Mouse (Mus musculus) cerebellum, adult 9-10 months (tissue): ENCODE data around the gene Itga1.

Experiments
- DNase-seq: peaks from one replicate; pipeline ENCODE4 v3.0.0; 2022

Gene Itga1

DNA sequence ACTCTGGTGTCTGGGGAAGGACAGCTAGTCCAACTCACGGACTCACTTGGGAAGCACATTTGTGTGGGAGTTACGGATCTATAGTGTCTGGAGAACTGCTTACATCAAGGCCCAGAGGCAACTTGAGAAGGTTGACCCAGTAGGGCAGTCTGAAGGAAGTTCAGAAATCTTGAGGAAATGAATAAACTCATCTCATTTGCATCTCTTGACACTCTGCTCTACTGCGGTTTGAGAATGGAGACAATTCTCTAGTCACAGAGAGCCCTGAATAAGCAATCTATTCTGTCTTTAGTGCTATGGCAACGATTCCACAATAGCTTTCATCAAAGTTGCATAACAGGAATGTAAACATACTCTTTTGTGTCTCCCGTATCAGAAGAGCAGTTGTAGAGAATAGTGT lies 4.8 kb downstream of the Itga1 start:
- DNase-seq: no peak

GRCm38 (mm10) chr13:115096216-115096615 lies 5.5 kb downstream of the Itga1 start:
- no peak for DNase-seq

- DNase-seq: no peak
Observed at GRCm38 (mm10) chr13:115095392-115095791, 6.4 kb downstream of the Itga1 start.

DNA sequence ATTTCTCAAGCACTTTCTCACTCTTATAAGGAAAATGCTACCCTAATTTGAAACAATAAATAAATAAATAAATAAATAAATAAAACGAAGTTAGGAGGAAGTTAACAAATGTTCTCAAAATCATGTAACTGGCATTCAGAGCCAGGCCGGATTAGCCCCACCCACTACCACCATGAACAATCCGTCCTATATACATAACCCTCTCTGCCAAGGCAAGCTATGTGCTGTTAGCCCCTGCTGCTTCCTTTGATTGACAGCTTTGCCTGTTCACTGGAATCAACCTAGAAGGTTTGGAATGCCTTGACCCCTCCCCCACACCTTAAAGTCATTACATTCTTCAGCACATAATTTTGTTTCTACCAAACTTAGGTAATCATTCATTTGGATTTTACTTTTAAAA lies 10.3 kb downstream of the Itga1 start:
- DNase-seq: no peak

- no peak for DNase-seq
Observed at GRCm38 (mm10) chr13:115090977-115091445, 10.8 kb downstream of the Itga1 start.

DNA sequence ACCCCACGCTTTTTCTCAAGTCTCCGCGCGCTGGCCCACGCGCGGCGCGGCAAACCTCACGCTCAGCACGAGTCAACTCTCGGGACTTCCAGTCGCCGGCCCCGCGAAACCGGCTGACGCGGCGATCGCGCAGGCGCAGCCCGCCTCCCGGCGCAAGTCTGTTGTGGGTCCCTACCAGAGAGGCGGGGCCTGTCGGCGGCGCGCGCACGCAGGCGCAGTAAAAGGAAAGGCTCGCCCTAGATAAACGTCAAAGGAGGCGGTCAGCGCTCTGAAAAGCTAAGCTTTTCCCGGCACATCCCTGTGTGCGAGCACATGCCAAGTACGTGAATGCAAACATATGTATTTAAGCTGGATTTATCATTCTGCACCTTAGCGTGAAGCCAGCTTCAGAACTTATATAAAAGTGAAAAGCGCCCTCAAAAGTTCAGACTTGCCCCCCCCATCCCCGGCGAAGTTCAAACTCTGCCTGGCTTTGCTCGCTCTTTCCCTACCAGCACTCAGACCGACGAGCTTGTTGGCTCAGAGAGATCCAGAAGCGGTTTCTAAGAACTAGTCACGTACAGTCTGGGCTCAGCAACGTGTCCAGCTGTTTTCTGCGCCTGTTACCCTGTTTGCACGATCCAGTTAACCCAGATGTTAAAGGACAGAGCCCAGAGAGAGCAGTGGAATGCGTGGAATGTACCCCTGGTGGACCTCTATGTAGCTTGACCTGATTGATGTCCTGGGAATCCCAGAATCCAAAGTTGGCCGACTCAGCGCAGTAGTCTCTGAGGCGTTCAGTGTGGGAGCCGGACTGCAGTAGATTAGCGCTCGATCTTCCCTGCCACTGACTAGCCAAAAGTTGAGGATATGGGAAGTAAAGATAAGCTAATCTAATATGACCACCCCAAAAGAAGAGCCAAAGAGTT lies 11.4 kb downstream of the Itga1 start, which contains the start of gene Pelo:
Pelo (minus strand) TSS at position 118 of the 908 bp plus-strand sequence.
- peak; percentile 94 for DNase-seq

- peak; percentile 28 for DNase-seq
Observed at GRCm38 (mm10) chr13:115089395-115090025, 12.3 kb downstream of the Itga1 start.

- no peak for DNase-seq
Observed at GRCm38 (mm10) chr13:115089020-115089394, 12.8 kb downstream of the Itga1 start.

DNA sequence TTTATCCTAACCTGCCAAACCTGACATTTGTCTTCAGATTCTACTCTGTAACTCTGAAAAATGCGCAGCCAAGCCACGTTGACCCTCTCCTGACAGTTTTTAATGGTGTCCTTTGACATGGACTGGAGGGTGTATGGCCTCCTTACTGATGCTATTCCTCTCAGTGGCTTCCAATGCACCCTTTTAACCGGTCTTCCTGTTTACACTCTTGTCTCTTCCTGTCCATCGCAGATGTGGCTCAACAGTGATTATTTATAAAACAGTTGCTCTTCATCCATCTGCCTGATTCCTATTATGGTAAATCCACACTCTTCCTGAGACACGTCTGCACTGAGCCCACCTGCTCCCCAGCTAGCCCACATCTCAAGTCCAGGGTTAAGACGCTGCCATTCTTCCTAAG lies 15.8 kb downstream of the Itga1 start:
- no peak for DNase-seq

DNA sequence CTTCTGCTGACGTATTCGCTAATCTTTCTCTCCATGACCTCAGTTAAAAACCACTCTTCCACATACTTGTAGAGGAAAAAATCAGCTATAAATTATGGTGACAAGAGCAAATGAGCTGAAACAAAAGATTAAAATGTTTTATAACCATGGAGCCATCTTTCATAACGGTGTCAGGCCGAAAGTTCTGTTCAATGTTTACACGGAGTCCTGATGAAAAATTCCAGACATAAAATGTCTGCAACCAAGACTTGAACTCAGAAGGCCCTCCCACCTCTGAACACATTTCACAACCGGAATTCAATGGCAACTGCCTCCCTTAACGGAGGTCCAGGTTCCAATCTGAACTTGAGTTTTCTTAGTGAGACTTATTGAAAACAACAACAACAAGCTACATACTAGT lies 19.4 kb downstream of the Itga1 start:
- no peak for DNase-seq

DNA sequence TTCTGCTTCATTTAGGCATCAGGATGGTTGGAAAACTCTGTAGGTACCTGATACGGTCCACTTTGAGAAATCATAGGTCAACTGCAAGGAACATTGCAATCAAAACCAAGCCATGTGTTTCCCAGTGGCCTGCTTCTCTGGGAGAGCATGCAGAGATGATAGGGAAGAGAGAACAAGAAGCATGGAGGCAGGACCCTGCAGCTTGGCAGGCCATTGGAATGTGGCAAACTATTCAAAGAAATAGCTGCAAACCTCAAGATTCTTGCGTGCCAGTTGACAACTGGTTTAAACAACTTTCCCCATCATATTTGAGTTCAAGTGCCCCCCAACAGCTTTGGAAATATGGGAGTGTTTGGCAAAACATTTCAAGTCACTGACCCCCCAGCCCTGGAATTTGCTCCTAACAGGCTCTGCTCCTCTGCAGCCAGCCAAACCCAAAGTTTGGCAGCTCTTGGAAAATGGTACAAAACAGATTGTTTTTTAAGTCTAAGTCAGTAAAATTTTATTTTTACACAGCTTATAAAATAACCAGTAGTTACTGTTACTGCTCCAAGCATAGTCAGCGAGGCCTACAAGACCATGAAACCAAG lies 21.7 kb downstream of the Itga1 start:
- DNase-seq: no peak

- no peak for DNase-seq
Observed at GRCm38 (mm10) chr13:115078997-115079685, 22.6 kb downstream of the Itga1 start.

- no peak for DNase-seq
Observed at GRCm38 (mm10) chr13:115077346-115078134, 24.2 kb downstream of the Itga1 start.

DNA sequence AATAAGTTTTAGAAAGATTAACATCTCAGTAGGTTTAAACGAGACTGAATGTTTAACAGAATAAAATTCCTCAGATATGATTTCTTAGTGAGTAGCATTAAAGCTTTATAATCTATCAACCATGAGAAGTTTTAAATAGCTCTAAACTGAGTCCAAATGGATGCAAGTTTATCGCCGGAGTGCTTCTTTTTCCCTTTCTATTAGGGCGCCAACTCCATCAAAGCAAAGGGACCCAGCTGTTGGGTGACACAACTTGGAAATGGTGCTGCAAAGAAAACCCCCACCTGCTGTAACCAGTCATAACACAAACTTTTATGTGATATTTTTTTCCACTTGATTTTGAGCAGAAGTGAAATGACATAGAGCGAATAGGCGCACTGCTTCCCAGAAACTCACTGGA lies 29.4 kb downstream of the Itga1 start:
- DNase-seq: no peak

GRCm38 (mm10) chr13:115071431-115071830 lies 30.3 kb downstream of the Itga1 start:
- no peak for DNase-seq

DNA sequence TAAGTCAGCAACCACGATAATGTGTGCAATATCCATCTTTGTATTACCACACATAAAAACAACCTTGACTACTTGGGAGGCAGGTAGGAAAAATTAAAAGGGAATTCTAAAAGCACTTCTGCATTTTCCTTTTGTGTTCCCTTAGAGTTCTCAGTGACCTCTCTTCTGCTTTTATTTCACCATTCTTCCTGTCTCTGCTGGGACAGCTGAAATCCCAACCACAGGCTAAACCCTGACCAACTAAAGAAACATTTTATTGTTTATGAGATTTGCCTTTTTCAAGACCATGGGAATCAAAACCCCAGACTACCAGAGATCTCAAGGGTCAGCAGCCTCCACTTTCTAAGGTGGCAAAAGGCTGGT lies 33.8 kb downstream of the Itga1 start:
- no peak for DNase-seq

GRCm38 (mm10) chr13:115067324-115067967 lies 34.3 kb downstream of the Itga1 start:
- DNase-seq: no peak

- DNase-seq: no peak
Observed at GRCm38 (mm10) chr13:115057555-115057954, 44.2 kb downstream of the Itga1 start.

- DNase-seq: no peak
Observed at GRCm38 (mm10) chr13:115054783-115055182, 47.0 kb downstream of the Itga1 start.

DNA sequence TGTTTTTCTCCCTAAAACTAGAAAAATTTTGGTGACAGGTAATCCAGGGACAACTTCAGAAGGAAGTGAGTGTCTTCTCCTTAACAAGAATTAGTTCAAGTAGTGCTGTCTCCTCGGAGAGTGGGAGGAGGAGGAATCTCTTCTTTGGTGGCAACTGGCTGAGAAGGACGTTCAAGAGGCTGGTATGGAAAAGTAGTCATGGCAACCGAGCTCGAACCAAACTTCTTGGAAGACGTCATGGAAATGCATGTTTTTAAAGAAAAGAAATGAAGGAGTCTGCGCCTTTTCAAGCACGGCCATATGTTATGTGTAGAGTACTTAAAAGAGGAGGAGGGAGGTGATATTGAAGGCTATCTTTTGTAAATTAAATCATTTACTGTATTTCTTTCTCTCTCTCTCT lies 49.2 kb downstream of the Itga1 start:
- no peak for DNase-seq

DNA sequence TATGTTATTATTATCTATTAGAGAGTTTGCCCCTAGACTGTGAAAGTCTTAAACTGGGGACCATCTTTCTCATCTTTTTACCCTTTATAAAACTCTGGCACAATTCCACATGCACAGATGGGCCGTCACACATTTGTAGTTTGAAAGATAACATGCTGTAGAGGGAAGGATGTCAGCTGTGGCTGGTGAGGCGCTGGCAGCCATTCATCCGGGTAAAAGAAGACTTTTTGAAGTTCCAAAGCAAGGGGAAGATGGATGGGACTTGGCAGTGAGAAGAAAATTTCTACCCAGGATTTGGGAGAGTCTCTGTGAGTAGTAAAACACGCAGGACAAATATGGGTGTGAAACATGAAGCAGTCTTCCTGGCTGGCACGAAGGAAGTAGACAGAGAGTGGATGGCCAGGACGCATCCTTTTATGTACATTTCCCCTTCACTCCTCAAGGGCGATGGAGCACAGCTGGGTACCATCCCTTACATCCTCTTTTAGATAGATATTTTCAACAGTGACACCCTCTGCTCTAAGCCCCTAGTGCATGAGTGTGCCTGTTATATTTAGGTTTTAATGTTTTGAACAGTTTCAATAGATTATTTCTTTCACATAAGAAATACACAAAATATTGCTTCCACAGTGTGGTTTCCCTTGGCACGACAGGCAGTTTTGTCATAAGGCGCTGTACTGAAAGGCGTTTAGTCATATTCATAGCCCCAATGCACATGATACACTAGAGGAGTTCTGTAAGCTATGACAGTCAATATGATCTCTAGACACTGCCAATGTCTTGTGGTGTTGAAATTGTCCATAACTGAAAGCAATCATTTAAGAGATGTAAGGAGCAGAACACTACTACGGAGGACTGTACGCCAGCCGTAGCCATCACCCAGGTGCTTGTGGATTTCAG lies 50.9 kb downstream of the Itga1 start:
- DNase-seq: no peak
